Mouse (Mus musculus) kidney, postnatal 0 days (tissue): ENCODE results near the gene Tango2. TPM values are rescaled to one million over a fixed set of nuclear protein-coding genes. Genes with fewer than 3 reads are reported as not detected.

Source experiments
- ATAC-seq: fragments of 200-750 bp; cut with Nextera tagmentation; replicated peaks from 2 replicates; pipeline ENCODE4 v1.8.0; 2017; ENCODE audit warnings: low read depth, moderate number of reproducible peaks, moderate TSS enrichment, moderate library complexity; ENCODE audit not compliant: low FRiP score
- DNase-seq: peaks from one replicate; pipeline ENCODE4 v3.0.0-alpha.2; 2016; ENCODE audit warnings: low spot score
- H3K27ac ChIP-seq: fragments of 300-500 bp; sonication (generic); 2 replicates; pipeline ENCODE4 v1.5.1; 2014; ENCODE audit warnings: mild to moderate bottlenecking
- H3K27me3 ChIP-seq: fragments of 300-500 bp; sonication (generic); 2 replicates; pipeline ENCODE4 v1.6.1; 2014; ENCODE audit warnings: low read length, mixed read lengths; ENCODE audit not compliant: insufficient read depth
- H3K36me3 ChIP-seq: fragments of 300-500 bp; sonication (generic); 2 replicates; pipeline ENCODE4 v1.6.1; 2014; ENCODE audit warnings: low read length, mixed read lengths; ENCODE audit not compliant: insufficient read depth
- H3K4me1 ChIP-seq: fragments of 300-500 bp; sonication (generic); replicated peaks from 2 replicates; pipeline ENCODE4 v1.6.1; 2014; ENCODE audit warnings: antibody characterized with exemption, low read length, mixed read lengths; ENCODE audit not compliant: insufficient read depth
- H3K4me2 ChIP-seq: fragments of 300-500 bp; sonication (generic); 2 replicates; pipeline ENCODE4 v1.6.1; 2014; ENCODE audit warnings: mild to moderate bottlenecking, low read length, moderate library complexity, mixed read lengths
- H3K4me3 ChIP-seq: fragments of 300-500 bp; sonication (generic); replicated peaks from 2 replicates; pipeline ENCODE4 v1.5.1; 2014; ENCODE audit warnings: low read depth, low read length
- H3K9ac ChIP-seq: fragments of 300-500 bp; sonication (generic); 2 replicates; pipeline ENCODE4 v1.6.1; 2014; ENCODE audit warnings: low read depth, low read length
- H3K9me3 ChIP-seq: fragments of 300-500 bp; sonication (generic); replicated peaks from 2 replicates; pipeline ENCODE4 v1.6.1; 2016; ENCODE audit warnings: low read length, inconsistent platforms, mixed read lengths
- CTCF ChIP-seq: IDR thresholded peaks from 2 replicates; pipeline ENCODE4 v1.5.1; 2016; ENCODE audit warnings: antibody characterized with exemption, low read depth, mild to moderate bottlenecking, moderate library complexity
- WGBS: fragments of 180-500 bp; shearing (Covaris S2); extraction: QIAGEN DNeasy Blood & Tissue Kit; methylation state at CpG from one replicate; pipeline ENCODE4 v1.1.7; 2014; 5-methylcytosine and 5-hydroxymethylcytosine counted together
- polyA plus RNA-seq: library from polyadenylated mRNA; unstranded; fragments of >200 nt; fragmentation: Nextera tagmentation; extraction: Ambion mirVana; gene quantifications from 2 replicates; pipeline ENCODE4 v1.2.1, GENCODE M21; 2015

Gene Tango2
- polyA plus RNA-seq, 1 experiment from 2014 or later, result 28.3 TPM

DNA sequence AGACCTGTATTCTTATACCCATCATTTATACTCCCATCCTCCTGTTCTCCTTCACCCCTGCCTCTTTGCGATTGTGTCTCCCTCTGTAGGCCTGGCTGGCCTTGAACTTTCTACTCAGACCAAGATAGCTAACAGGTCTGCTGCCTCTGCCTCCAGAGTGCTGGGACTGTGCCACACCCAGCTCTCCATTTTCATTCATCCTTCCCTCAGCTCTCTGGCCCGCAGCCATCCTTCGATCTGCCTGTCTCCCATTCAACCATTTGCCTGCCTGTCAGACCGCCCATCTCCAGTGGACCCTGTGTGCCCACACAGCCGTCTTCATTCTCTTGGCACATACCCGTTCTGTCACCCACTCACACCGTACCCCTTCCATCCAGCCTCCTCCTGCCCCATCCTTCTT is 36.3 kb upstream of the Tango2 start:
- Histone ChIP-seq H3K4me1 (peaks cover 25% of the 10 kb centered on the region), H3K9ac (no peak overlapping the region), H3K9me3 (no peaks in the 10 kb centered on the region), H3K4me3 (no peak overlapping the region), H3K4me2 (no peak overlapping the region), H3K27ac (peak overlapping the region; percentile 31; the same call in 1 of the 2 replicates), H3K36me3 (no peaks in the 10 kb centered on the region), H3K27me3 (no peaks in the 10 kb centered on the region)
- ATAC-seq (no peak), DNase-seq (no peak)
- no peak for TF ChIP-seq CTCF
- WGBS, result 64% methylated on average over 7 of the region's 7 CpGs

DNA sequence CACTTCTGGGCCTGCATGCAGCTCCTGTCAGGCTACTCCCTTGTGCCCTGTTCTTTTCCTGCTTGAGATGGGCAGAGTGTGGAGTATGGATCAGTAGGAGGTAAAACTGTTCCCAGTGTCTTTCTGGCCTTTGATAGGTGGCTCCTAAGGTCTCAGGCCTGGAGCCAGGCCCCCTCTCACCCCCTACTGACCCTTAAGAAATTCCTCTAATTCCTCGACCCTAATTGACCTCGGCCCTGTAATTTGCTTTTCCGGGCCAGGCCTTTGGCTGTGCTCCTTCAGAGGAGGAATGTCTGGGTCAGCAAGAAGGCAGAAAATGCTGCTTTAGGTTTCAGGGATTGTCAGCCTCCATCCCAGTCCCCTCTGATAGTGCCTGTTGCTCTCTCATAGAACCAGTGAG is 35.9 kb upstream of the Tango2 start:
- H3K36me3 ChIP-seq, result no peaks in the 10 kb centered on the region
- H3K9me3 ChIP-seq, result no peaks in the 10 kb centered on the region
- H3K4me3 ChIP-seq, result no peak overlapping the region
- H3K27me3 ChIP-seq, result no peaks in the 10 kb centered on the region
- no peak overlapping the region for H3K4me2 ChIP-seq
- H3K9ac ChIP-seq, result no peak overlapping the region
- DNase-seq (peak; percentile 66), ATAC-seq (no peak)
- WGBS, result 17% methylated on average over 3 of the region's 3 CpGs
- peaks cover 21% of the 10 kb centered on the region for H3K4me1 ChIP-seq
- no peak for TF ChIP-seq CTCF
- peak overlapping the region; percentile 31; the same call in 1 of the 2 replicates for H3K27ac ChIP-seq

DNA sequence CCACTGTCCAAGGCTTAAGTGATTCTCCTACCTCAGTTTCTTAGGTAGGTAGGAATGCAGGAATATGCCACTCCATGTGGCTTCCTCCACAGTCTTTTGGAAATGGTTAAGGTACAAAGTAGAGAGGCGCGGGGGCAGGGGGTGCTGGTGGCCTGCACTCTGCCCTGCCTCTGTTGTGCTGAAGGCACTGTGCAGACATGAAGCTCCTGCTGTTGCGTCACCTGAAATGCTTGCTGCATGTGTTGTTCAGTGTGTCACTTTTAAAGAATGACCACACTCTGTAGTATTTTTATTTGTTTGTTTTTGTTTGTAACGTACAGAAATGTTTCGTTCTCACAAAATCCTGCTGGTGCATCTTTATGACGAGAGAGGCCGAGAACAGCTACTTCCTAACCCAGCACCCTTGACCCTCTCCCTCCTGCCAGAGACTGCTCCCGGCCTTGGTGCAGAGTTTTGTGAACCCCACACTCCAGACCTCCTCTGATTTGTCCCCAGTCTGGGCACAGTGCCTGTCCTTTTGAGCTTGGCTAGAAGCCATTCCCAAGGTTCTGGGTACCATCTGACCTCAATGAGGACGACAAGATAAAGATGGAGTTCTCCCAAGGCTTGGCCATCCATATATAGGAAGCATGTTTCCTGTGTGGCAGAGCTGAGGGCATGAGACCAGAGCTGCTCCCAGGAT is 35.3 kb upstream of the Tango2 start:
- H3K27ac ChIP-seq, result peak overlapping the region; percentile 19; the same call in 1 of the 2 replicates
- peaks cover 23% of the 10 kb centered on the region; the same call in 1 of the 2 replicates for H3K4me1 ChIP-seq
- H3K27me3 ChIP-seq, result no peaks in the 10 kb centered on the region
- 74% methylated on average over 9 of the region's 9 CpGs for WGBS
- no peak for ATAC-seq
- no peak overlapping the region for H3K9ac ChIP-seq
- no peak overlapping the region for H3K4me3 ChIP-seq
- H3K36me3 ChIP-seq, result no peaks in the 10 kb centered on the region
- no peak for TF ChIP-seq CTCF
- H3K4me2 ChIP-seq, result no peak overlapping the region
- no peak for DNase-seq
- no peaks in the 10 kb centered on the region for H3K9me3 ChIP-seq

DNA sequence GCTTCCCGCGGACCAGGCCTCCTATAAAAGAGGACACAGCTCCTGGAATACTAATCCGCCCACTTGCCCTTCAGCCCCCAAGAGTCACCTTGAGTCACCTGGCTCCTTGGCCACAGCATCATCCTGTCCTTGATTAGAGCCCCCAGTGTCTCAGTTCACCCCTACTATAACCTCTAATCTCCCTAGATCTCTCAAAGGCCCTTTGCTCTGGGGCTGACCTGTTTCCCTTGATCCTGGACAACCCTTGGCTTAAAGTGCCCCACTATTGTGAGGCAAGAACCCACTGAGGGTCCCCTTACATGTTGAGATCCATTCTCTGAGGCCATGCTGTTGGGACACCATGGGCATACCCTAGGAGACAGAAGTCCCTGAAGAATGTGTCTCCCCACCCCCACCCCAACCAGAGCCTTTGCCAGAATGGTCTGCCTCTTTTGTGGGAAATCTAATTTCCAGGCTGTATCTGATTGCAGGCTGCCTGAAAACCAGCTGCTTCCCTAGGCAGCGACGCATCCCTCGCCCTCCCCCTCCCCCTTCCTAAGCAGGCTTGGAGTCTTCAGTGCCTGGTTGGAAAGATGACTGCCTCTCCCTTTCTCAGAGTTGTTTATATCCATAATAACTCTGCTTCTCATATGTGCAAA is 33.8 kb upstream of the Tango2 start:
- Histone ChIP-seq H3K4me1 (peaks cover 25% of the 10 kb centered on the region), H3K9me3 (no peaks in the 10 kb centered on the region), H3K27me3 (no peaks in the 10 kb centered on the region), H3K4me2 (no peak overlapping the region), H3K36me3 (no peaks in the 10 kb centered on the region), H3K4me3 (no peak overlapping the region), H3K27ac (no peak overlapping the region), H3K9ac (no peak overlapping the region)
- no peak for TF ChIP-seq CTCF
- peak; percentile 78 for DNase-seq
- no peak for ATAC-seq
- WGBS, result 63% methylated on average over 6 of the region's 6 CpGs

DNA sequence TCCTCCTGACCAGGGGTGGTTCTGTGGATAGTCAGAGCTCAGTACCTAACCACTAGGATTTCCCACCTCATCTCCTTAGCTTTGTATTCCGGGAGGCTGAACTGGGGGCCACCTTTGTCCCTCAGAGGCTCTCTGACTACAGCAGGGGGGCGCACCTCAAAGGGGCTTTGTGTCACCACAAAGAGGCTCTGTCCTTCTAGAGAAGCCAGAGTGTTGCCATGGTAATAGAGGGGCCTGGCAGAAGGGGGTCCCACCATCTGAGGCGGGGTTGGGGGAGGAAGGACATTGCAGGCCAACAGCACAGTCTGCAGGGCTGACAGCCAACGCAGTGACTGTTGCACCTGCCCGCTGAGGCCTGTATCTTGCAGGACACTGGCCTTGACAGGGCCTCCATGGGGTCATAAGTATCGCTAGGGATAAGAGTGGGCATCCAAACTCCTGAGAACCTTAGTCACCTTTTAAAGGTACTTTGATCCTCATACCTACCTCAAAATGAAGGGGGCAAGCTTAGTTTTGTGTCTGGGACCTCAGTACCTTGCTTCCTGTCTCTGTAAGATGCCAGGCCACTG is 32.7 kb upstream of the Tango2 start:
- Histone ChIP-seq H3K4me1 (peaks cover 26% of the 10 kb centered on the region), H3K36me3 (no peaks in the 10 kb centered on the region), H3K9me3 (no peaks in the 10 kb centered on the region), H3K4me3 (no peak overlapping the region), H3K4me2 (no peak overlapping the region), H3K27me3 (no peaks in the 10 kb centered on the region), H3K27ac (no peak overlapping the region), H3K9ac (no peak overlapping the region)
- 49% methylated on average over 6 of the region's 6 CpGs for WGBS
- ATAC-seq (no peak), DNase-seq (no peak)
- TF ChIP-seq CTCF, result no peak

DNA sequence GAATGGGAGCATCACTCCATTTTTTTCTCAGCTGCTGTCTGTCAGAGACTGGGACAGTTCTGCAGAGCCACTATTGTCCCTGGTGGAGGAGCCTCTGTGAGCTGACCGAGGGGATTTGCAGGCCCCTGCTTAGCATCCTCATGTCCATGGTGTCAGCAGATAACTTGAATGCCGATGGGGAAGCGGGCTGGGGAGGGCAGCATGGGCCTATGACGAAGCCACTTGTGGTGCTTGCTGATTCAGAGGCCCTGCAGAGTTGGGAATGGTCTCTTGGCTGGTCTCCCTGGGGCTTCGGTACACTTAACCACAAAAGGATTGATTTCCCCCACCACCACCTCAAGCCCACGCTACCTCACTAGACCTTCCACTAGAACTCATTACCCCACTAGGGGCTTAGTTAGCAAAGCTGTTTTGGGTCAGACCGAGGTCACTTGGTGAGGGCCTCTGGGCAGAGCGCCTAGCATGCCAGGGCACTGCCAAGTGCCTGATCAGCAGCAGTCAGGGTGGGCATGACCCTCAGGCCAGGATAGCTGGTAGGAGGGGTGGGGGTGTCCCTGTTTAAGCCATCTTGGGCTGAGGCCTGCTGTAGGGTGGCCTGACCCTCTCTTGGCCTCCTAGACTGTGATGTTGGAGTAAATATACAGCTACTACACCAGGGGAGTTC is 31.6 kb upstream of the Tango2 start:
- Histone ChIP-seq H3K27ac (no peak overlapping the region), H3K4me3 (no peak overlapping the region), H3K9me3 (no peaks in the 10 kb centered on the region), H3K4me1 (peaks cover 21% of the 10 kb centered on the region), H3K9ac (no peak overlapping the region), H3K27me3 (no peaks in the 10 kb centered on the region), H3K36me3 (no peaks in the 10 kb centered on the region), H3K4me2 (no peak overlapping the region)
- ATAC-seq (no peak), DNase-seq (no peak)
- no peak for TF ChIP-seq CTCF
- 79% methylated on average over 8 of the region's 8 CpGs for WGBS
